Mouse (Mus musculus): ENCODE data around the gene BC049715. TPM values are rescaled to one million over a fixed set of nuclear protein-coding genes. Genes with fewer than 3 reads are reported as not detected.
"Not testable (repeated sequence)": the region's sequence is repeated elsewhere in the genome, so short reads cannot be mapped to it uniquely, and the experiment has no call there.

The BC049715 gene
- 0.12 and 0.19 TPM in 2 replicates for polyA plus RNA-seq (2012; rRNA removed)

DNA sequence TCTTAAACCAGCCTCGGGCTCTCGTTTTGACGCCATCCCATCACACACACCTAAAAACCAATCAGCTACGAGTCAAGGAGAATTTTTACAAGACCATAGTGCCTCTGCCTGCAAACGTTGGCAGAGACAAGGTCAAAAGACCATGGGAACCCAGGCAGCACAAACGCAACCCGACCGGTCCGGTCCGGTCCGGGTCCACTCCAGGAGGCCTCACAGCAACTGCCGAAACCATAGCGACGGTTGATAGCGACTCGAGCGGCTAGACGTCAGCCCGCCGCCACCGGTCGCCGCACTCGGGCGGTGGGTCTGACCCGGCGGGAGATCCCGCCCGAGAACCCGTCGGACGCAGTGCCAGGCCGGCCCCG is at the start of gene BC049715:
Gene BC049715, plus strand, starts transcription at position 111 of the 365 bp plus-strand sequence.
- under 1% methylated on average over 34 of the region's 34 CpGs for WGBS
- no peak for DNase-seq (ENCODE audit: low read depth, low spot score)

DNA sequence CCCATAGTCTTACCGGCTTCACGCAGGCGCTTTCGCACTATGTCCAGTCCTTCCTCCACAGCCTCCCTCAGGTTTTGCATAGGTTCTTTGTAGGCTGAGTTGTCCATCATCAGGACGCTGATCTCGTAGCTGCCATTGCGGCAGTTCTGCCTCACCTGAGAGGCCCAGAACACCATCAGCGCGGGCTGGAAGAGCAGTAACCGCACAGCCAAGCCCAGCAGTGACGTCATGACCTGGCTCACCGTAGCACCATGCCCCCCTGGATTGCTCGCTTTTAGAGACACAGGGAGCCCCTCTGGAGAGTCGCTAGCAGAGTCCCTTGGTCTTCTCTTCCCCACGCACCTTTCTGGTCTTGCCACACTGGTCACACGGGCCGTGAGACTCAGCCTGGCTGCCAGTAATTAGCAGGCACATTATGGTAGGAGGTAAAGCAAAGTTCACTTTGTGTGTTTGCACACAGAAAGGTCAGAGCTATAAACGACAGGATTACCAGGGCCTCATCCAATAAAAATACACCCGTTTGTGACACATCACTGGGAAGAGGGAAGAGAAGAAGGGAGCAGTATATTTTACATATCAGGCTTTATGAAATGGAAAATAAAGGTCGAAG is 45.9 kb upstream of the BC049715 start, which contains the start of gene Gucy2c:
Gene Gucy2c, minus strand, starts transcription at position 389 of the 610 bp plus-strand sequence.
- 30% methylated on average over 20 of the region's 20 CpGs for WGBS
- peak; percentile 89 for DNase-seq (ENCODE audit: low read depth, low spot score)

DNA sequence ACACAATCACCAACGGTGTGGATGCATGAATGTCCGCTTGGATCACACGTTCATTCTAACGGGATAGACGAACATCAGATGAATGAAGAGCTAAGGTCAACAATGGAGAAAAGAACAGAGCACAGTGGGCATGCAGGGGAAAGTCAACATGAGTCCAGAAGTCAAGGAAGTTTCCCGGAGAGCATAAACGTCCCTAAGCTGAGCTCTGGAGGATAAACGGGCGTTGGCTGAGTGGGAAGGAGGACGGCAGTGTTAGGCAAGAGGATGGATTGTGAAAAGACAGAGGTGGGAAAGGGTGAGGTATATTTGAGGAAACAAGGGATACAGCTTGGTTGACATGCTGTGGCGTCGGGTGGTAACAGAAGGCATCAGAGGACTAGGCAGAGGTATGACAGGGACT is 45.3 kb upstream of the BC049715 start:
- WGBS = 33% methylated on average over 12 of the region's 12 CpGs
- DNase-seq (ENCODE audit: low read depth, low spot score) = no peak

DNA sequence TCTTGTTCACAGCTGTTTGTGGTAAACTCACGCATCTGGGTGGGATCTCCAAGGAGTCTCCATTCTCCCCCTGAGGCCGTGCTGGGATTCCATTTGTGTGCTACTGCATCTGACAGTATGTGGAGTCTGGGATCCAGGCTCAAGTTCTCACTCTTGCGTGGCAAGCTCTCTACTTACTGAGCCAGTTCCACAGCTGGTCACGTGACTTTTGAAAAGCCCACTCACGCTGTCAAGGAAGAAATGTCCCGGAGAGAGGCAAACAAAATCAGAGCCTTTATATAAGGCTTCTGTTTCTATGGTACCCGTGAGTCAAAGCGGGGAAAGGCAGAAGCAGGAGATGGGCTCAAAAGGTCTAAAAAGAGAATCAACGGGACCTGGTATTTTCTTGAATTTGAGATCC is 44.7 kb upstream of the BC049715 start:
- no peak for DNase-seq (ENCODE audit: low read depth, low spot score)
- whole genome bisulfite sequencing = 40% methylated on average over 9 of the region's 9 CpGs

DNA sequence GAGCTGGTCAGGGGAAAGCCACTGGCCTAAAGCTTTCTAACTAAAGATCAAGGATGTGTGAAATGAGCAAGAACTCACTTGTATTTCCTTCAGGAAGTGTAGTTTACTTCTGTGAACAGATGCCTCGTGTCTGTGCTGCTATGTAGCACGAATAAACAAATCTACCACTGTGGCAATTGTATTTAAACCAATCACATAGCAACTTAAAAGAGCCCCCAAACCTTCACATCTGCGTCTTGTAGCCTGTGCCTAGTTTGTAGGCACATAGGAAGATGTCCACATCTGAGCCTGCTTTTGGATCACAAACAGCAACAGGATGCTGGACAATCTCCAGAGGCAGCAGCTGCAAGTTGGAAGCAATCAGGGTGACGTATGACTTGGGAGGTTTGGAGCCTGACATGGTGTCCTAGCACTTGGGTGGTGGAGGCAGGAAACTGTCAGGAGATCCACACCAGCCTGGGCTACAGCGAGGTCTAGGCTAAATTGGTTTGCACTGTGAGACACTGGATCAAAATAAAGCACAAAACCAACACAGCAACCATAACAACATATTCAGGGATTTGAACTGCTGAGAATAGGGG is 37.9 kb upstream of the BC049715 start:
- DNase-seq (ENCODE audit: low read depth, low spot score) = no peak
- 53% methylated on average over 5 of the region's 5 CpGs for WGBS

DNA sequence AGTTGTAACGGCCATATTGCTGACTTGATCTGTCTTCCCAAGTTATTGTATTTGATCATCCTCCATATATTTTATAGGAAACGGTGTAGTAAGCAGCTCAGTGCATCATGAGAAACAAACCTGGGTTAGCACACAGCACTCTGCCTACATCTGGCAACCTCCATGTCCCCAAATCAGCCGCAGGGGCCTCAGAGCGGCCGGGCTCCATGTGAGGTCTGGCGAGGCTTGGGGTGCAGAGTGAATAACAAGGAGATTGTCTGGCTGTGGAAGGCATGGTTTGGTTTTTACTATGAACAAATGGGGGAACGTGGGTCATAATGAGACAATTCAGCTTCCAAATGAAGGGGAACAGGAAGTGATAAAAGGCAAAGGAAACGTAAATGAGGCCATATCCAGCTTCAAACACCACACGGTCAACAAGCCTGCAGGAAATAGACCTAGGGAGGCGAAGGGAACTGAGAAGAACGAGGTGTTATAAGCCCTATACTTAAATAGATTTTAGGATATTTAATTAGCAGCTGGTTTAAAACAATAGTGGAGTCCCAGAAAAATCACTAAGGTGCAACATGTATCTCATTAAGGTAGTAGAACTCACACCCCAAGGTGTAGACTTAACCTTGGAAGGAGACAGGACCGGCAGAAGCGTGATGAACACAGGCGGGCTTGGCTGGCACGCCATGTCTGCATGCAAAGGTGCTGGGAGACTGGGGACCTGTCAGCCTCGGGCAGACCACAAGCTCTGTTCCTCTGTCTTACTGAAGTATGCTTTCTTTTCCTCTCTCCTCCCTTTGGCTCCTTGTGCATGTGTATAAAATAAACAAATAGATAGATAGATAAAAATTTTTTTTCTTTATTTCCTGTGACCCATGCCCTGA is 34.3 kb upstream of the BC049715 start:
- DNase-seq (ENCODE audit: low read depth, low spot score) = no peak
- WGBS = 29% methylated on average over 16 of the region's 16 CpGs

DNA sequence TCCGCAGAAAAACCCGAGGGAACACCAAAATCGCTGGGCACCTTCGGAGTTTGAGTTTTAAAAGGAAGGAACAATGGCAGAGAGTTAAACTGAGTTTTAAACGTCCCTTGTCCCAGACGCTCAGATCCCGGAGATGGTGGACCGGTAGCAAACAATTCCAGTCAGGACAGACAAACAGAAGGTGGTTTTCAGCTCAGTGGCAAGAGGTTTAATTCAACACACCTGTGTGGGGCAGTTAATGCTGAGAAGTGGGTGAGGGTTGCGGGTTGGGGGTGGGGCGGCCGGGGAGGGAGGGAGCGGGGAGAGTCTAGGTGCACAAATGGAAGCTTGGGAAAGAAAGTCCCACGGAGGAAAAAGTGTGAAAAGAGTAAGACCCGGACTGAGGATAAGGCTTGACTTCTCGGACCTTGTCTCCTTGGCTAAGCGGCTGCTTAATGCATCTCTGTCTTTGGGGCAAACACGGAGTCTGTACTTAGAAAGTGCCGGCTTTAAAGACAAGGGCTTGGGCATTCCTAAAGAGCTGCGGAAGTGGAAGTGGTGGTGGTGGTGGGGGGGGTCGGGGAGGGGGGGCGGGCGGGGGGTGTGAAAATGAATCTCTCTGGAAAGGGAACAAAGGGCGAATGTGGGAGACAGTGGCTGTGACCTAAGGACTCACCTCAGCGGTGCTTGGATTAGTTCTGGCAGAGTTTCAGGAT is 33.4 kb upstream of the BC049715 start:
- 2% methylated on average over 23 of the region's 24 CpGs for WGBS
- DNase-seq (ENCODE audit: low read depth, low spot score) = no peak

DNA sequence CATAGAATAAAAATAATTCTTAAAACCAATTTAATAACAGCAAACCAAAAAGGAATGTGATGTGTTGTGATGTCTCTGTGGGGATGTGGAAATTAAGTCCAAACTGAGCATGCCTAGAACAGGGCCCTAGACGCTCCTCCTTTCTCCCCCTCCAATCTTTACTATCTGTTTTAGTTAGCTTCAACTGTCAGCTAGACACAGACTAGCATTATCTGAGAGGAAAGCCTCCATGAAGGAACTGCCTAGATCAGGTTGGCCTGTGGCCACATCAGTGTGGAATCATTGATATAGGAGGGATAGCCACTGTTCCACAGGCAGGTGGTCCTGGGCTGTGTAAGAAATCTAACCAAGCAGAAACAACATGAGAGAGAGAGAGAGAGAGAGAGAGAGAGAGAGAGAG is 32.3 kb upstream of the BC049715 start:
- WGBS = 68% methylated on average over 1 of the region's 1 CpGs
- DNase-seq (ENCODE audit: low read depth, low spot score) = no peak

DNA sequence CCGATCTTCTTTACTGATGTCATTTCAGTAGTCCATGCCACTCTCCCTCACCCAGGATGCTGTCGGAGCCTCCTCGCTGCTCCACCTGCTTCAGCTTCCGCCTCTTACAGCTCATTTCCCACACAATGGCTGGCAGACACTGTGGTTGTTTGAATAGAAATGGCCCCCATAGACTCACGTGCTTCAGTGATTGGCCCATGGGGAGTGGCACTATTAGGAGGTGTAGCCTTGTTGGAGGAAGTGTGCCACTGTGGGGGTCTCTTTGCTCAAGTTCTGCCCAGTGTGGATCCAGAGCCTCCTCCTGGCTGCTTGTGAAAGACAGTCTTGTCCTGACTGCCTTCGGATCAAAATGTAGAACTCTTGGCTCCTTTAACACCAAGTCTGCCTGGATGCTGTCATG is 31.6 kb upstream of the BC049715 start:
- no peak for DNase-seq (ENCODE audit: low read depth, low spot score)
- 65% methylated on average over 6 of the region's 6 CpGs for WGBS

DNA sequence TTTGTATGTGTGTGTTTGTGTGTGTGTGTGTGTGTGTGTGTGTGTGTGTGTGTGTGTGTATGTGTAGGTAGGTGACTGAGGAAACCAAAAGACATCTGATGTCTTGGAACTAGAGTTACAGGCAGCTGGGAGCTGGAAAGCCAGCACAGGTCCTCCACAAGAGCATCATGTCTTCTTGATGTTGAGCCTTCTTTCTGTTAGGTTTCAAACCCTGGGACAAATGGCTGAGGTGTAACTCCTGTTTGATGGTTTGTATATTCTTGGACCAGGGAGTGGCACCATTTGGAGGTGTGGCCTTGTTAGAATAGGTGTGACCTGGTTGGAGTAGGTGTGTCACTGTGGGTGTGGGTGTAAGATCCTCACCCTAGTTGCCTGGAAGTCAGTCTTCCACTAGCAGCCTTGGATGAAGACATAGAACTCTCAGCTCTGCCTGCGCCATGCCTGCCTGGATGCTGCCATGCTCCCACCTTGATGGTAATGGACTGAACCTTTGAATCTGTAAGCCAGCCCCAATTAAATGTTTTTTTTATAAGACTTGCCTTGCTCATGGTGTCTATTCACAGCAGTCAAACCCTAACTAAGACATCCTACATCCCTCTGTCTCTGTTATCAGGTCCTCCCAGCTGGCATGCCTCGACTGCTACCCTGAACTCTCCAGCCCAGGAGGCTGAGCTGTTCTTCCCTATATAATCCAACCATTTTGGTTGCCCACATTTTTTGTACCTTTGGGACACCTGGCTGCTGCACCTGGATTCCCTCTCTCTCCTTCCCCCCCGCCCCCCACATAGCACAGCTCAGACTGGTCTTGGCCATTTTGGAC is 29.3 kb upstream of the BC049715 start:
- WGBS = 84% methylated on average over 3 of the region's 3 CpGs
- not testable (repeated sequence) for DNase-seq (ENCODE audit: low read depth, low spot score)

DNA sequence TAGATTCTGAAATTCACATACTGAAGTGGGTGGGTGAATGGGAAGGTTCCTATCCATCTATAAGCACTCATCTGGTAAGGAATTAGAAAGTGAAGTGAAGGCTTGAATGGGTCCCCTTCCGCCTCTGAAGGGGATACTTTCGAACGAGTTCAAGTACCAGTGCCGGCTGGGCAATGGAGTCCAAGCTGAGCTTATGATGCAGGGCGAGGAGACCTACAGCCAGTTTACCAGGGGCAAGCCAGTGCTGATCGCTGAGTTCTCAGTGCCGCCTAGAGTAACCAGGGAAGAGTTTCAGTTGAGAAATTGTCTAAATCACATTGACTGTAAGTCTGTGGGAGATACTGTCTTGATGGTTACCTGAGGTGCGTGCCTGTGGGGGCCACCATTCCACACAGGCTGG is 26.7 kb upstream of the BC049715 start:
- no peak for DNase-seq (ENCODE audit: low read depth, low spot score)
- WGBS = 92% methylated on average over 8 of the region's 8 CpGs

DNA sequence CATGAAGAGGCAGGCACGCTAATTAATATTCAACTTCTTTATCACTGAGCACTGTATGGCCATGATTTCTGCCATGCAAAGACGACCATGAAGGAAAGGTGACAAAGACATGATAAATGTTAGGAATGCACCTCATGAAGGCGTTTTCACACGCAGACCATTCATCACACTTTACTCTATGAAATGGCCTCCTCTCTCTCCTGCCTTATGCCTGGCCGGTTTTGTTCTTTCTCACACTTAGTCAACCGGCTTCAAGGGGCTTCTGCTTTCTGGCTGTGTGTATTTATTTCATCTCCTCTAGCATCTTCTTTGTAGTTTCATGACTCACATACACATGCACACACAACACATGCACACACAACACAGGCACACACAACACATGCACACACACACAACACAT is 26.2 kb upstream of the BC049715 start:
- DNase-seq (ENCODE audit: low read depth, low spot score) = no peak
- WGBS = 82% methylated on average over 6 of the region's 6 CpGs

DNA sequence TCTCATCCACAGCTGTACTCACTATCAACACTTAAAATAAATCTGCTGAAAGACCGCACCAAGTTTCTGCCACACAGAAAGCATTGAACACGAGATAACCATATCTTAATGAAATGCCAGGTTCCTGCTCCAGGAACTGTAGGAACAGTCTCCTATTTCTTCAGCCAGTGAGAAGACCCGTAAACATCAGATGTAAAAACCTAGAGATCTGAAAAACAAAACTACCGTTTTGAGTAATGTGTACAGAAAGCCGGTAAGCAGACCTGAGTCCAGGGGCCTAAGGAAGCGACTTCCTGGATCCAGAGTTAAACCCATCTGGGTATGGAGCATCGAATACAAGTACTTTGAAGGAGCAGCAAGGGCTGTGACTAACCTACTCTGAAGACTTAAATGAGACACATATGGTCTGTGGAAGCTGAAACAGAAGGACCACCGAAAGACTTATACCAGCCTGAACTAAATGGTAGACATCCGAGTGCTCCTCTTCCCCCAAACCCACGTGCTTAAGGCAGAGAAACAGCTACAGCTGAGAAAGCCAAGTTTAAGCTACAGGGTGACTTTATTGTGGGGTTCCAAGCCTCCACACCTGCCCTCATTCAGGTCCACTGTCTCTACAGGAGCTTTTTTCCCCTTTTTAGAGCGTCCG is 24.2 kb upstream of the BC049715 start:
- 9% methylated on average over 12 of the region's 12 CpGs for WGBS
- no peak for DNase-seq (ENCODE audit: low read depth, low spot score)

DNA sequence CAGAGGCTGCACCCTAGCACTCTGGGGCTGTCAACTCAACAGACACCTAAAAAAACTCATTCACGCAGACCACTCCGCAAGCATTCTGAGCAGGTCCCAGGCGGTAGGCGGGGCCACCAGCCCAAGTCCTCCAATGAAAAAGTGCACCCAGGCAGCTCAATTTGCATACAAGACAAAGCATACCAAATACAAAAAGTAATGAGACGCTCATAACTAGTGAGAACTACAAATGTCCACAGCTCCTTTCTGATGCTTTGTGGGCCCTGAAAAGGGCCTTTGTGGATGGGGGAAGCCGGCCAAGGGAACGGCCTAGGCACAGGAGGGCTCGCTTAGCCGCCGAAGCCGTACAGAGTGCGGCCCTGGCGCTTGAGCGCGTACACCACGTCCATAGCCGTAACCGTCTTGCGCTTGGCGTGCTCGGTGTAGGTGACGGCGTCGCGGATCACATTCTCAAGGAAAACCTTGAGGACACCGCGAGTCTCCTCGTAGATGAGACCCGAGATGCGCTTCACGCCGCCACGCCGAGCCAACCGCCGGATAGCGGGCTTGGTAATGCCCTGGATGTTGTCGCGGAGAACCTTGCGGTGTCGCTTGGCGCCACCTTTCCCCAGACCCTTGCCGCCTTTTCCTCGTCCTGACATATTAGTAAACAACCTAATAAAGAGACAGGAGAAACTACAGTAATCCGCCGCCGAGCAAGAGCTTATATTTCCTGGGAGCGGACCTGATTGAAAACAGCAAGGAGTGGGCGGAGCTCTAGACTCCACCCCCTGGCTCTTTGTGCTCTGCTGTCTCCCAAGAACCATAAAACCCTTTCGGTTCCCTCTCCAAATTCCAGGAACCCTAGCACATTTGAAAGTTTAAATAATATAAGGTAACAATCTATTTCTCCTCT is 23.4 kb upstream of the BC049715 start, which contains the start of gene Hist4h4:
Gene Hist4h4, minus strand, starts transcription at position 677 of the 895 bp plus-strand sequence.
- no peak for DNase-seq (ENCODE audit: low read depth, low spot score)
- WGBS = 2% methylated on average over 50 of the region's 50 CpGs

DNA sequence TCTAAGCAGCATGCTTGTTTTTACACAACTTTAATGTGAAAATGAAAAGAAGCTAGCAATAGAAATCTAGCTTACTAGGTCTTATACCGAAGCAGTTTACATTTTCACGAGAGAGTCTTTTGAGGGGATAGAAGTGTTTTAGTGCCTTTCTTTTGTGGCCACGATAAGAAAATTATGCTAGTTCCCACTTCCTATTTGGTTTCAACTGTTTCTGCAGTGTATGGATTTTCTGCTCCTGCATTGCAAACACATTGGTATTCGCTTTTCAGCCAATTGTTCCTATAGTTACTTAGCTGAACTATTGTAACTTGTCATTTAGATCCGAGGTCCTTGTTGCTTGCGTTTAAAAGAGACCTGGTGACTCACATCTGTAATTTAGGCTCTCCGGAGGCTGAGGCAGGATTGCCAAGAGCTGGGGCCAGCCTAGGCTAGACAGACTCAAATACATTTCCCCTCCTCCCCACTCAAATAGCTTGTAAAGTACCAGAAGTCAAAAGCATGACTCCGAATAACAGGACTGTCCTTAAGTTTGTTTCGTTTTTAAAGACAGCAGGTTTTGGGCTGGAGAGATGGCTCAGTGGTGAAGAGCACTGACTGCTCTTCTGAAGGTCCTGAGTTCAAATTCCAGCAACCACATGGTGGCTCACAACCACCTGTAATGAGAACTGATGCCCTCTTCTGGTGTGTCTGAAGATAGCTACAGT is 22.6 kb upstream of the BC049715 start:
- 7% methylated on average over 9 of the region's 9 CpGs for WGBS
- no peak for DNase-seq (ENCODE audit: low read depth, low spot score)

DNA sequence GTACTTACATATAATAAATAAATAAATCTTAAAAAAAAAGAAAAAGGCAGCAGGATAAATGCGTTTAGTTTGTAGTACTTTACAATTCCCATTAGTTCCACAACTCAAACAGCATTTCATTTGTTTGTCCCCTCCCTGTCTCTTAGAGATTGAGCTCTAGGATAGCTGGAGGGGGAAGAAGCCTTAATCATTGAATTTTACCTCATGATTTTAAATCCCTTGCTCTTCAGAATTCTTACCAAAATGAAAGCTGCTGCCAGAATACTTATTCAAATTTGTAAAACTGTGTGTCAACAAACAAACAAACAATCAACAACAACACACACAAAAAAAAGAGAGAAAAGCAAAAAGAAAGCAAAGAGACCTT is 22.0 kb upstream of the BC049715 start:
- whole genome bisulfite sequencing = 21% methylated on average over 1 of the region's 1 CpGs
- DNase-seq (ENCODE audit: low read depth, low spot score) = no peak

DNA sequence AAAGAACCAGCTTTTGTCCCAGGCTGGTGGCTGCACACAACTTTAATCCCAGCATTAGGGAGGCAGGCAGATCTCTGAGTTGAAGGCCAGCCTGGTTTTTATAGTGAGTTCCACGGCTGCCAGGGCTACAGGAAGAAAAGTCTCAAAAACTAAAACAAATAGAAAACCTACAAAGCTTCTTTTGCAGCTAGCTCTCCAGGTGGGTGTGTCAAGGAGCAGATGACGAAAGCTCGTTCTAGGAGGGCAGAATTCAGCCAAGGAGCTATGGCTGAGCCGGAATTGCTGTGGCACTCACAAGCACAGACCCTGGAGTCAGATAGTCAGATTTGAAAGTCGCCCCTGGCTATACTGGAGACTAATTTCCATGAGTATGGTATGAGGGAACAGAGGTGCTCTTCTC is 20.6 kb upstream of the BC049715 start:
- 28% methylated on average over 5 of the region's 5 CpGs for WGBS
- DNase-seq (ENCODE audit: low read depth, low spot score) = no peak
